Mouse (Mus musculus) heart, adult 2 months (tissue): ENCODE measurements around the gene Olfr805.

ENCODE experiments used
- CTCF ChIP-seq: fragments of 200-600 bp; IDR thresholded peaks from 2 replicates; pipeline ENCODE4 v1.8.1; 2022; ENCODE audit warnings: antibody characterized with exemption, mild to moderate bottlenecking, moderate library complexity
- EP300 ChIP-seq: fragments of 200-500 bp; IDR thresholded peaks from 2 replicates; pipeline ENCODE4 v1.6.1; 2011; ENCODE audit warnings: low read depth, low read length, control low read depth; ENCODE audit not compliant: insufficient read depth
- POLR2A ChIP-seq: fragments of 200-500 bp; IDR thresholded peaks from 2 replicates; pipeline ENCODE4 v1.6.1; 2011; ENCODE audit warnings: mild to moderate bottlenecking, low read depth, low read length, control low read depth; ENCODE audit not compliant: insufficient read depth

DNA sequence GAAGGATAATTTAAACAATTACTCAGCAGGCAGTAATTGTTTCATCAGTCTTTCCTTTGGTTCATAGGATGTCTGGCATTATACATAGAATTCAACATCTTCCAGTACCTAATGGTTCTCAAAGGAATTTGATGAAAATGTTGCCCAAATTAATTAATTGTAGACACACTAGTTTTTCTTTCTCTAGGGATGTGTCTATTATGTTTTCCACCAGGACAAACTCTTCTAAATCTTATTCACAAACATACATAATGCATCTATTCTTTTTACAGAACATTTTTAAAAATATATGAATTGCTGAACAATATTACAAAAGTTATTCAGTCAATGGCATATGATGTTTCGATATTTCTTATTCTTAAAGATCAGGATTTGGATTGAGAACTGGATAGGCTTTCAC, 36.0 kb upstream of the Olfr805 start, which contains the start of gene Olfr808:
- no peak for TF ChIP-seq CTCF
- TF ChIP-seq POLR2A = no peak
- no peak for TF ChIP-seq EP300
